Mouse (Mus musculus): Measurements from ENCODE around the gene 4933428G20Rik.

DNA sequence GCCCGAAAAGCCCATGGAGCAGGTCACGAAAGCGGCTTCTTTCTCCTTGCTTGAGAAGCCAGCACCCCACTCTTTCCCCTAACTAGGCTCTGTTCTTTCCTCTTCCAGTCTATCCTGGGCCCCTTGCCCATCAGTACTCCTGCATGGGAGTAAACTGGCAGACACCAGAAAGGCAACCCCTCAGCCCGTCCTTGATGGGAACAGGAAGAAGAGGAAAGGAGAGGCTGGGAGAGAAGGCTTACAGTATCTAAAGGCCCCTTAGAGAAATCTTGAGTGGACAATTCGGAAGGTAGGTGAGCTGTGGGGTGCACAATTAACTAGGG lies 35.1 kb upstream of the 4933428G20Rik start:
- TF ChIP-seq EP300 (IDR thresholded peaks at IDR 0.05): no peak
- TF ChIP-seq CTCF (IDR thresholded peaks at IDR 0.05): no peak

Measured in lung, postnatal 0 days (tissue).